Mouse (Mus musculus): ENCODE measurements at regions not wholly inside any gene's neighbourhood (a gene's known extent, or its start where the extent isn't known, plus 50 kb on each side); places are given as distances from the start of the nearest gene placed in this dataset.

GRCm38 (mm10) chr12:97899266-97899665 lies 360.0 kb downstream of the Galc start:
- Histone ChIP-seq H3K9me3 (ENCODE audit: low read length) (no peaks in the 10 kb centered on the region), H3K36me3 (ENCODE audit: insufficient read depth, low read length) (no peaks in the 10 kb centered on the region), H3K4me3 (ENCODE audit: low read length) (no peak overlapping the region), H3K9ac (replicated peaks; ENCODE audit: low read length) (no peak overlapping the region), H3K27ac (no peak overlapping the region), H3K27me3 (ENCODE audit: insufficient read depth, low read length) (no peaks in the 10 kb centered on the region), H3K4me2 (ENCODE audit: low read depth, low read length) (no peak overlapping the region), H3K4me1 (ENCODE audit: insufficient read depth, low read length) (no peaks in the 10 kb centered on the region; the same call in 1 of the 2 replicates)
- no peak for TF ChIP-seq CTCF (IDR thresholded peaks at IDR 0.05; ENCODE audit: low read depth)
- no peak for DNase-seq (ENCODE audit: low spot score)
- 42% methylated on average over 5 of the region's 5 CpGs for WGBS
- ATAC-seq, result no peak

GRCm38 (mm10) chr12:97898178-97898577 lies 361.1 kb downstream of the Galc start:
- TF ChIP-seq CTCF (IDR thresholded peaks at IDR 0.05; ENCODE audit: low read depth), result no peak
- Histone ChIP-seq H3K4me2 (ENCODE audit: low read depth, low read length) (no peak overlapping the region), H3K36me3 (ENCODE audit: insufficient read depth, low read length) (no peaks in the 10 kb centered on the region), H3K27ac (no peak overlapping the region), H3K9me3 (ENCODE audit: low read length) (no peaks in the 10 kb centered on the region), H3K4me3 (ENCODE audit: low read length) (no peak overlapping the region), H3K4me1 (ENCODE audit: insufficient read depth, low read length) (no peaks in the 10 kb centered on the region; the same call in 1 of the 2 replicates), H3K27me3 (ENCODE audit: insufficient read depth, low read length) (no peaks in the 10 kb centered on the region), H3K9ac (replicated peaks; ENCODE audit: low read length) (no peak overlapping the region)
- ATAC-seq, result no peak
- 76% methylated on average over 2 of the region's 2 CpGs for WGBS
- no peak for DNase-seq (ENCODE audit: low spot score)

- no peak for DNase-seq (ENCODE audit: low spot score)
- Histone ChIP-seq H3K9ac (replicated peaks; ENCODE audit: low read length) (no peak overlapping the region), H3K27me3 (ENCODE audit: insufficient read depth, low read length) (no peaks in the 10 kb centered on the region), H3K9me3 (ENCODE audit: low read length) (no peaks in the 10 kb centered on the region), H3K4me3 (ENCODE audit: low read length) (no peak overlapping the region), H3K4me1 (ENCODE audit: insufficient read depth, low read length) (no peaks in the 10 kb centered on the region; the same call in 1 of the 2 replicates), H3K4me2 (ENCODE audit: low read depth, low read length) (no peak overlapping the region), H3K27ac (no peak overlapping the region), H3K36me3 (ENCODE audit: insufficient read depth, low read length) (no peaks in the 10 kb centered on the region)
- WGBS, result 87% methylated on average over 2 of the region's 2 CpGs
- no peak for ATAC-seq
- TF ChIP-seq CTCF (IDR thresholded peaks at IDR 0.05; ENCODE audit: low read depth), result no peak
Observed at GRCm38 (mm10) chr12:97895981-97896380, 363.3 kb downstream of the Galc start.

- H3K4me2 ChIP-seq (ENCODE audit: low read depth, low read length), result peak overlapping the region; percentile 42
Observed at GRCm38 (mm10) chr12:97888801-97889455, 370.3 kb downstream of the Galc start.

GRCm38 (mm10) chr12:97888291-97888800 lies 370.9 kb downstream of the Galc start:
- ATAC-seq (no peak), DNase-seq (ENCODE audit: low spot score) (no peak)
- H3K27ac ChIP-seq, result no peak overlapping the region; the same call in 1 of the 2 replicates
- 18% methylated on average over 6 of the region's 6 CpGs for WGBS
- H3K27me3 ChIP-seq (ENCODE audit: insufficient read depth, low read length), result no peaks in the 10 kb centered on the region
- no peak for TF ChIP-seq CTCF (IDR thresholded peaks at IDR 0.05; ENCODE audit: low read depth)
- H3K4me3 ChIP-seq (ENCODE audit: low read length), result 0 out of 2 replicates have a peak overlapping the region, but pooled peaks have one; percentile 4
- H3K9me3 ChIP-seq (ENCODE audit: low read length), result no peaks in the 10 kb centered on the region
- H3K9ac ChIP-seq (replicated peaks; ENCODE audit: low read length), result no peak overlapping the region
- no peaks in the 10 kb centered on the region for H3K36me3 ChIP-seq (ENCODE audit: insufficient read depth, low read length)
- H3K4me2 ChIP-seq (ENCODE audit: low read depth, low read length), result peak overlapping the region; percentile 42
- H3K4me1 ChIP-seq (ENCODE audit: insufficient read depth, low read length), result peaks cover 6% of the 10 kb centered on the region; the same call in 1 of the 2 replicates

More at GRCm38 (mm10) chr12:97888801-97889455, 370.3 kb downstream of the Galc start:
- peak; percentile 49; the same call in 1 of the 2 replicates for ATAC-seq
- WGBS, result 8% methylated on average over 12 of the region's 12 CpGs
- TF ChIP-seq CTCF (IDR thresholded peaks at IDR 0.05; ENCODE audit: low read depth), result no peak
- Histone ChIP-seq H3K9me3 (ENCODE audit: low read length) (no peaks in the 10 kb centered on the region), H3K27ac (no peak overlapping the region; the same call in 1 of the 2 replicates), H3K9ac (replicated peaks; ENCODE audit: low read length) (no peak overlapping the region), H3K27me3 (ENCODE audit: insufficient read depth, low read length) (no peaks in the 10 kb centered on the region), H3K4me3 (ENCODE audit: low read length) (0 out of 2 replicates have a peak overlapping the region, but pooled peaks have one; percentile 4), H3K4me1 (ENCODE audit: insufficient read depth, low read length) (peaks cover 6% of the 10 kb centered on the region; the same call in 1 of the 2 replicates), H3K36me3 (ENCODE audit: insufficient read depth, low read length) (no peaks in the 10 kb centered on the region)
- peak; percentile 52 for DNase-seq (ENCODE audit: low spot score)

GRCm38 (mm10) chr12:97882439-97882838 lies 376.8 kb downstream of the Galc start:
- no peak for ATAC-seq
- H3K4me2 ChIP-seq (ENCODE audit: low read depth, low read length), result no peak overlapping the region
- H3K4me3 ChIP-seq (ENCODE audit: low read length), result no peak overlapping the region
- H3K36me3 ChIP-seq (ENCODE audit: insufficient read depth, low read length), result no peaks in the 10 kb centered on the region
- no peak for TF ChIP-seq CTCF (IDR thresholded peaks at IDR 0.05; ENCODE audit: low read depth)
- H3K27me3 ChIP-seq (ENCODE audit: insufficient read depth, low read length), result no peaks in the 10 kb centered on the region
- WGBS, result 52% methylated on average over 4 of the region's 4 CpGs
- peak; percentile 67 for DNase-seq (ENCODE audit: low spot score)
- no peaks in the 10 kb centered on the region for H3K9me3 ChIP-seq (ENCODE audit: low read length)
- no peak overlapping the region for H3K9ac ChIP-seq (replicated peaks; ENCODE audit: low read length)
- no peaks in the 10 kb centered on the region for H3K4me1 ChIP-seq (ENCODE audit: insufficient read depth, low read length)
- no peak overlapping the region for H3K27ac ChIP-seq

GRCm38 (mm10) chr12:97872391-97872790 lies 386.9 kb downstream of the Galc start:
- H3K4me3 ChIP-seq (ENCODE audit: low read length), result no peak overlapping the region
- H3K27ac ChIP-seq, result no peak overlapping the region
- H3K9me3 ChIP-seq (ENCODE audit: low read length), result no peaks in the 10 kb centered on the region
- no peak overlapping the region for H3K4me2 ChIP-seq (ENCODE audit: low read depth, low read length)
- WGBS, result 19% methylated on average over 2 of the region's 2 CpGs
- H3K4me1 ChIP-seq (ENCODE audit: insufficient read depth, low read length), result no peaks in the 10 kb centered on the region
- ATAC-seq, result peak; percentile 70; the same call in 1 of the 2 replicates
- no peaks in the 10 kb centered on the region for H3K27me3 ChIP-seq (ENCODE audit: insufficient read depth, low read length)
- no peaks in the 10 kb centered on the region for H3K36me3 ChIP-seq (ENCODE audit: insufficient read depth, low read length)
- DNase-seq (ENCODE audit: low spot score), result peak; percentile 89
- no peak overlapping the region for H3K9ac ChIP-seq (replicated peaks; ENCODE audit: low read length)
- TF ChIP-seq CTCF (IDR thresholded peaks at IDR 0.05; ENCODE audit: low read depth), result peak; percentile 90
